Mouse (Mus musculus) stomach, embryonic 15.5 days (tissue): ENCODE results near the gene Cdc45. TPM values are rescaled to one million over a fixed set of nuclear protein-coding genes. Genes with fewer than 3 reads are reported as not detected.
A peak's percentile ranks its signal among the peaks of the same experiment; 100 is the strongest.

ENCODE experiments used
- ATAC-seq: fragments of 200-750 bp; cut with Nextera tagmentation; 2 replicates; pipeline ENCODE4 v1.8.0; 2017; ENCODE audit warnings: low read depth, moderate number of reproducible peaks, moderate TSS enrichment; ENCODE audit not compliant: insufficient read depth, low FRiP score
- H3K27ac ChIP-seq: fragments of 300-500 bp; sonication (generic); 2 replicates; pipeline ENCODE4 v1.5.1; 2015; ENCODE audit warnings: mild to moderate bottlenecking, inconsistent platforms
- H3K27me3 ChIP-seq: fragments of 300-500 bp; sonication (generic); replicated peaks from 2 replicates; pipeline ENCODE4 v1.6.1; 2015; ENCODE audit warnings: inconsistent platforms
- H3K36me3 ChIP-seq: fragments of 300-500 bp; sonication (generic); 2 replicates; pipeline ENCODE4 v1.6.1; 2015; ENCODE audit warnings: inconsistent platforms
- H3K4me1 ChIP-seq: fragments of 300-500 bp; sonication (generic); 2 replicates; pipeline ENCODE4 v1.6.1; 2015; ENCODE audit warnings: inconsistent platforms
- H3K4me2 ChIP-seq: fragments of 300-500 bp; sonication (generic); 2 replicates; pipeline ENCODE4 v1.6.1; 2015; ENCODE audit warnings: mild to moderate bottlenecking, inconsistent platforms
- H3K4me3 ChIP-seq: fragments of 300-500 bp; sonication (generic); replicated peaks from 2 replicates; pipeline ENCODE4 v1.5.1; 2015; ENCODE audit warnings: inconsistent platforms
- H3K9ac ChIP-seq: fragments of 300-500 bp; sonication (generic); 2 replicates; pipeline ENCODE4 v1.6.1; 2015; ENCODE audit warnings: inconsistent platforms
- H3K9me3 ChIP-seq: fragments of 300-500 bp; sonication (generic); 2 replicates; pipeline ENCODE4 v1.6.1; 2016; ENCODE audit warnings: inconsistent platforms
- WGBS: fragments of 180-500 bp; shearing (Covaris S2); methylation state at CpG from one replicate; pipeline ENCODE4 v1.1.7; 2015; 5-methylcytosine and 5-hydroxymethylcytosine counted together
- polyA plus RNA-seq: library from polyadenylated mRNA; unstranded; fragments of >200 nt; fragmentation: Nextera tagmentation; extraction: Ambion mirVana; gene quantifications from 2 replicates; pipeline ENCODE4 v1.2.1, GENCODE M21; 2015

Gene Cdc45
- polyA plus RNA-seq, 1 experiment from 2014 or later, result 39.6 TPM

DNA sequence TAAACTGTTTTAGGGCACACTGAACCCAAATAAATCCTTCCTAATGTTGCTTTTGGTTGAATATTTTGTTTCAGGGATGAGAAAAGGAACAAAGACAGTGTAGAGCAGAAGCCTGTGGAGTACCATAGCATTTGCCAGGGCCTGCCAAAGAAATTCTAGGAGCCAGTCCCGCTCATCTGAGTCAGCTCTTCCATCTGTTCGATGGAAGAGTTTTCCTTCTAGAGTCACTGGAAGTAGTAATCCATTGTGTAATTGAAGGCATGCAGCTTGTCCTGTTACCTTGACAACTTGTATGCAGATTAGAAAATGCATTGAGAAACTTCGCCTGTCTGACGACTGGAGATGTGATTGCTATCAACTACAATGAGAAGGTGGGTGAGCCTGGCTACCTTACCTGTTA is 11.1 kb upstream of the Cdc45 start:
- ATAC-seq, result no peak
- Histone ChIP-seq H3K9ac (no peak overlapping the region), H3K36me3 (peaks cover 78% of the 10 kb centered on the region), H3K27me3 (no peaks in the 10 kb centered on the region), H3K4me2 (no peak overlapping the region), H3K4me1 (no peaks in the 10 kb centered on the region), H3K9me3 (no peaks in the 10 kb centered on the region), H3K27ac (no peak overlapping the region), H3K4me3 (no peak overlapping the region)
- 83% methylated on average over 4 of the region's 4 CpGs for WGBS

DNA sequence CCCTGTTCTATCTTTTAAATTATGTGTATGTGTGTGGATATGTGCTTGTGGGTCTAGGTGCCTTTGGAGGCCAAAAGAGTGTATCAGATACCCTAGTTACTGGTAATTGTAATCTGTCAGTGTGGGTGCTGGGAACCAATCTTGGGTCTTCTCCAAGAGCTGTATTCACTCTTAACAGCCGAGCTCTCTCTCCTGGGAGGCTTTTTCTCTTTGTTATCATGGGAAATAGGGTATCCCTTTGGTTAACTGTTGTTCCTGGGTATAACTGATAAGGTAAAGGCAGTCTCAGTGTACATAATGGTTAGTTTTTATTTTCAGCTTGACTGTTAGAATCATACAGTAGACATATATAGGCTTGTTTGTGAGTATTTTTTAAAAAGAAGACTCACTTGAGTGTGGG is 10.6 kb upstream of the Cdc45 start:
- no peaks in the 10 kb centered on the region for H3K27me3 ChIP-seq
- peaks cover 77% of the 10 kb centered on the region for H3K36me3 ChIP-seq
- no peak overlapping the region for H3K4me3 ChIP-seq
- ATAC-seq, result no peak
- H3K4me2 ChIP-seq, result no peak overlapping the region
- no peaks in the 10 kb centered on the region for H3K4me1 ChIP-seq
- H3K9me3 ChIP-seq, result no peaks in the 10 kb centered on the region
- no peak overlapping the region for H3K9ac ChIP-seq
- H3K27ac ChIP-seq, result no peak overlapping the region
- WGBS, result 79% methylated on average over 1 of the region's 1 CpGs

DNA sequence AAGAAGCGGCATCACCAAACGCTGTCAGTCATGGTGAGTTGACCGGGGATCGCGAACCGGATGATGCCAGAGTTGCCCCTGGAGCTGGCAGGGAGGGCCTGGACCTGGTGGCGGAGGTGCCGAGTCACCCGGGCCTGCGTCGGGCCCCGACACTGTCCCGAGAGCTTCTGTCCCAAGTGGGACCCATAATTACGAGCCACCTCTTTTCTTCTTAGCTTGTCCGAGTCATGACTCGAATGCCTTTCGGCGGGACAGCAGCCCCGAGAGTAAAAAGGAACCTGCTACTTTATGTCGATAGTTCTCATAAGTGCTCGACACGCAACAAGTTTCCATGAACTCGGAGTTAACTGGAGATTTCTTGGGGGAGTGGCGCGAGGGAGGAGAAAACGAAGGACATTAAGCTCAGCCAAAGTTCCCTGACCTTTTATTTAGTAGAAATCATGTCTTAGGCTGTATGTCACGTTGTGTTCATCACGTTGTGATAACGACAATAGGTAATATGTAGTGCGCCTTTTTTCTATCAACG is 661 bp upstream of the Cdc45 start:
- peaks cover 16% of the 10 kb centered on the region for H3K4me1 ChIP-seq
- 0 out of 2 replicates have a peak, but pooled peaks have one; percentile 8 for ATAC-seq
- 1% methylated on average over 31 of the region's 31 CpGs for WGBS
- peak overlapping the region; percentile 88 for H3K4me2 ChIP-seq
- no peaks in the 10 kb centered on the region for H3K9me3 ChIP-seq
- peak overlapping the region; percentile 87 for H3K9ac ChIP-seq
- H3K27me3 ChIP-seq, result no peaks in the 10 kb centered on the region
- peak overlapping the region; percentile 64 for H3K4me3 ChIP-seq
- H3K27ac ChIP-seq, result peak overlapping the region; percentile 70
- peaks cover 25% of the 10 kb centered on the region for H3K36me3 ChIP-seq

DNA sequence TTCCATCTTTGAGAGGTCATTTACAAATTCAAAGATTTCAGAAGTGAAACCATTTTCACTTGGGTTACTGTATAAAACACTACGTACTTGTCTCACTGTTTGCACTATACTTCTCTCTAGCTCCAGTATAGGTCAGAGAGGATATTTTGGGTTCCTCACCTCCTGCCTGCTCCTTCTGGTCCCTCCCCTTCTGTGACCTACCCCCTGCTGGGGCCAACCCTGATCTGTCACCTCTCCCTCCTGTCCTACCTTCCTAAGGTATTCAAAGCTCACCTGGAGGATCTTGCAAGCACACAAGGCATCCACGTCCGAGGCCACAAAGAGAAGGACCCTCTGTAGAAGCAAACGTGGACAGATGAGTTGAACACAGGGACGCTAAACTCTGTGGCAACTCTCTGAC is 755 bp downstream of the Cdc45 start:
- H3K4me3 ChIP-seq, result peak overlapping the region; percentile 64
- 4% methylated on average over 5 of the region's 5 CpGs for whole genome bisulfite sequencing
- H3K27me3 ChIP-seq, result no peaks in the 10 kb centered on the region
- H3K9ac ChIP-seq, result peak overlapping the region; percentile 55
- peaks cover 16% of the 10 kb centered on the region for H3K4me1 ChIP-seq
- H3K4me2 ChIP-seq, result peak overlapping the region; percentile 88
- ATAC-seq, result peak; percentile 24; the same call in 1 of the 2 replicates
- H3K9me3 ChIP-seq, result no peaks in the 10 kb centered on the region
- peaks cover 21% of the 10 kb centered on the region for H3K36me3 ChIP-seq
- H3K27ac ChIP-seq, result peak overlapping the region; percentile 42; the same call in 1 of the 2 replicates

DNA sequence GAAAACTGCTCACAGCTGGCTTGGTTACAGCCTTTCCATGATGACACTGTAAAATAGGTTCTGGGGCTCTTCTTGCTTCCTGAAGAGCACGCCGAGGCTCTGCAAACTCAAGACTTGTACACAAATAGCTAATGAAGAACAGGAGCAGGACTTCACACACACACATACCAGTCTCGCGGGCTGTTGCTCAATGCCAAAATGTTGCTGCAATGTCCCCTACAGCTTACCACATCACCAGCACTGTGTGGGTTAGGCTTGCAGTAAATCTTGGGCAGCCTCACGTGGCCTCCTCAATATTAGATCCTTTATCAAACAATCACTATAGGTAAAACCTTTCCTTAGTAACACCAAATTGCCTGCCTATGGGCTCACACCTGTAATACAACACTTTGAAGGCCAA is 2.8 kb downstream of the Cdc45 start:
- WGBS, result 92% methylated on average over 5 of the region's 5 CpGs
- H3K4me1 ChIP-seq, result peaks cover 16% of the 10 kb centered on the region
- ATAC-seq, result no peak

DNA sequence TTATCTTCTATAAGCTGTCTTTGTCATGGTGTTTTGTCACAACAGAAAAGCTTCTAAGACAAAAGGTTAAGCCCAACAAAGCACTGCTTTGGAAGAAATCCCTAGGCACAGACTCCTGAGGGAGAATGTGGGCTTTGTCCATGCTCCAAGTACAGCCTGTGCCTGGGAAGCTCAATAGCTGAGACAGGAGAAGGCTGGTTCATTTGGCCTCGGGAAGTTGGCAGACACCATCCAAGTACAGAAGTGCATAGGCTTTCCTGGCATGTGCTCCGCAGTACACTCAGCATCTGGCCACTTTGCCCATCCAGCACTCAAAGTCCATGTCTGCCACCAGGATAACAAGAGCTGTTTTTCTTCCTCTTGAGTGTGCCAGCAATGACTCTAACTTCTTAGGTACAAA is 6.0 kb downstream of the Cdc45 start:
- Histone ChIP-seq H3K4me2 (no peak overlapping the region), H3K27me3 (no peaks in the 10 kb centered on the region), H3K27ac (no peak overlapping the region), H3K9ac (no peak overlapping the region), H3K36me3 (peaks cover 27% of the 10 kb centered on the region), H3K4me3 (no peak overlapping the region), H3K4me1 (0 out of 2 replicates have a peak, but pooled peaks cover 4% of the 10 kb centered on the region), H3K9me3 (no peaks in the 10 kb centered on the region)
- 96% methylated on average over 2 of the region's 2 CpGs for WGBS
- no peak for ATAC-seq

More for the DNA sequence above, 2.8 kb downstream of the Cdc45 start:
- Histone ChIP-seq H3K27ac (no peak overlapping the region), H3K4me3 (no peak overlapping the region), H3K9me3 (no peaks in the 10 kb centered on the region), H3K36me3 (peaks cover 23% of the 10 kb centered on the region), H3K9ac (no peak overlapping the region), H3K27me3 (no peaks in the 10 kb centered on the region), H3K4me2 (no peak overlapping the region)

DNA sequence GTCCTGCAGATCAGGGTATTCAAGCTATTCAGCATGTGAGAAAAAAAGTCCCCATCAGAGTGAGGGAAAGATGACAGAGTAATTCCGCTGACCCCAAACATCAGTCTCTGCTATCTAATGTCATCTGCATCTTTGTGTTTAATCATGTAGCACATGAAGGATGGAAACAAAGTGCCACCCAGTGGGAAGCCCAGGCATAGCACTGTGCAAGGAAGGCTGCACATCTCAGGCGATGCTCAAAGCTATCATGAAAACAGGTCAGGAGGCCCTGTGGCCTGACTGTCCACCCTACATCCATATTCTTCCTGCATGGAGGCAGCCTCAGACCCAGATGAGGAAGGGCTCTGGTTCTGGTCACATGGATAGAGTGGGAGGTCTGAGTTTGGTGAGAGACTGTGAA is 12.9 kb downstream of the Cdc45 start:
- H3K4me2 ChIP-seq, result no peak overlapping the region
- H3K4me1 ChIP-seq, result no peaks in the 10 kb centered on the region
- no peaks in the 10 kb centered on the region for H3K27me3 ChIP-seq
- ATAC-seq, result no peak
- no peaks in the 10 kb centered on the region for H3K9me3 ChIP-seq
- H3K9ac ChIP-seq, result no peak overlapping the region
- no peak overlapping the region for H3K27ac ChIP-seq
- 67% methylated on average over 2 of the region's 2 CpGs for WGBS
- H3K36me3 ChIP-seq, result peaks cover 32% of the 10 kb centered on the region
- H3K4me3 ChIP-seq, result no peak overlapping the region

DNA sequence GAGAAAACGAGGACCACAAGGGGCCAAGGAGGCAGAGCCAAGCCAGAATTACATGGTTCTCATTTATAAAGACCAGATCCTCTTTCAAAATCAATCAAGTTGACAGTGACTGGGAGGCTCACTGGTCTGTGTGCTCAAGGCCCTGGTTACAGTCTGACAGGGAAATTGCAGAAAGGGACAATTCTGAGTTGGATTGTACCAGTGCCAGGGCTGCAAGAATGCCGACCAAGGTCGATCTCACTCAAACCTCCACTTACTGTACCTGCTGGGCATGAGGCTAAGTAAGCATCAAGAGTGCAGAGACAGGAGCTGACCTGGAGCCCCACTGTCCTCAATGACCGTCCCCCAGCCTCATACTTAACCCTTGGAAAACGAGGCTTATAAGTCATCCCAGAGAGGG is 13.6 kb downstream of the Cdc45 start:
- peaks cover 37% of the 10 kb centered on the region for H3K36me3 ChIP-seq
- H3K27ac ChIP-seq, result no peak overlapping the region
- H3K9ac ChIP-seq, result no peak overlapping the region
- H3K4me1 ChIP-seq, result no peaks in the 10 kb centered on the region
- no peaks in the 10 kb centered on the region for H3K9me3 ChIP-seq
- H3K4me3 ChIP-seq, result no peak overlapping the region
- ATAC-seq, result no peak
- no peak overlapping the region for H3K4me2 ChIP-seq
- no peaks in the 10 kb centered on the region for H3K27me3 ChIP-seq
- 91% methylated on average over 5 of the region's 5 CpGs for WGBS

DNA sequence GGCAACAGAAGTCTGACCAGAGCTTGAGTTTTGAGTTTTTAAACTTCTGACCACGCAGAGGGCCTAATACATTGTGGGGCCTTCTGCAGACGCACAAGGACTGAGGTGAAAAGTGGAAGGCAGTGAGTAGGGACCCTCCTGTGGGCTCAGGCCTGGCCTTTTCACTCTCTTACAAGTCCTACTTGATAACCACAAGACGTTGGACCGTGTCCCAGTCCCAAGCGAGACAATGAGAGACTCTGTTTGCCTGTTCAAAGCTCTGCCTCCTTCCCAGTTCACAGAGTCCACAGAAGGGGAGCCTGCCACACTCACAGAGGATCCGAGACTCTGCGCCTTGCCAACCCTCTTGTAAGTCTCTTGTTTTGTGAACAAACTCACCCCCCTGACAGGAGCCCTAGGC is 15.1 kb downstream of the Cdc45 start:
- Histone ChIP-seq H3K9me3 (no peaks in the 10 kb centered on the region), H3K4me3 (no peak overlapping the region), H3K4me2 (no peak overlapping the region), H3K9ac (no peak overlapping the region), H3K36me3 (peaks cover 39% of the 10 kb centered on the region), H3K4me1 (no peaks in the 10 kb centered on the region), H3K27me3 (no peaks in the 10 kb centered on the region), H3K27ac (no peak overlapping the region)
- 86% methylated on average over 7 of the region's 7 CpGs for WGBS
- no peak for ATAC-seq

DNA sequence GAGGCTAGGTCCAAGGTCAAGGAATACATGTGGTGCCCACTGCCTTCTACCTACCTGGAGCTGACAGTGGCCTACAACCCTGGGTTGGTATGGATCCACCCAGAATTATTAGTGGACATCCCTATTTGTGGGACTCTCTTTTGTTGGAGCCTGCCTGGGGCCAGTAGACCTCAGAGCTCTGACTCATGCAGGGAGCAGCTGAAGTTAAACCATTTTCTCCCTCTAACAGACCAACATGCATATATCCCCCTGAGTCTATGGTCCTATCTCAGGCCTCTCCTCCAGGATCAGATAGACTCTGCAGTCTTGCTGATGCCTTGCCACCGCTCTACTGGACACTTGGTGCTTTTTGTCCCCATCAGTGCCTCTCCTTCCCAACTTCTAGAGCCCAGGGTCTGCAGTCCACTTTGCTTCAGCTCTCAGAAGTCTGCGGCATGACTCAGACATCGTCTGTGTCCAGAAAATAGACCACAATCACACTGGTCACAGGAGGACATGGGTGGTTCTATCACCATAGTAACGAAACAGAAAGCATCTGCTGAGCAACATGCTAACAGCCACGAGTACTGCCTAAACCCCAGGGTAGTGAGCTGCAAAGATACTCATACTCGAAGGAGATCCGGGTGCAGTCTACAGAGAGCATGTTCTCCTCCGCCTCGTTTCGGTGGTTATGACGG is 16.4 kb downstream of the Cdc45 start:
- no peak for ATAC-seq
- H3K4me3 ChIP-seq, result no peak overlapping the region
- peaks cover 31% of the 10 kb centered on the region for H3K36me3 ChIP-seq
- no peak overlapping the region for H3K9ac ChIP-seq
- H3K4me2 ChIP-seq, result no peak overlapping the region
- WGBS, result 93% methylated on average over 11 of the region's 11 CpGs
- H3K9me3 ChIP-seq, result no peaks in the 10 kb centered on the region
- H3K27me3 ChIP-seq, result no peaks in the 10 kb centered on the region
- H3K27ac ChIP-seq, result no peak overlapping the region
- H3K4me1 ChIP-seq, result no peaks in the 10 kb centered on the region

DNA sequence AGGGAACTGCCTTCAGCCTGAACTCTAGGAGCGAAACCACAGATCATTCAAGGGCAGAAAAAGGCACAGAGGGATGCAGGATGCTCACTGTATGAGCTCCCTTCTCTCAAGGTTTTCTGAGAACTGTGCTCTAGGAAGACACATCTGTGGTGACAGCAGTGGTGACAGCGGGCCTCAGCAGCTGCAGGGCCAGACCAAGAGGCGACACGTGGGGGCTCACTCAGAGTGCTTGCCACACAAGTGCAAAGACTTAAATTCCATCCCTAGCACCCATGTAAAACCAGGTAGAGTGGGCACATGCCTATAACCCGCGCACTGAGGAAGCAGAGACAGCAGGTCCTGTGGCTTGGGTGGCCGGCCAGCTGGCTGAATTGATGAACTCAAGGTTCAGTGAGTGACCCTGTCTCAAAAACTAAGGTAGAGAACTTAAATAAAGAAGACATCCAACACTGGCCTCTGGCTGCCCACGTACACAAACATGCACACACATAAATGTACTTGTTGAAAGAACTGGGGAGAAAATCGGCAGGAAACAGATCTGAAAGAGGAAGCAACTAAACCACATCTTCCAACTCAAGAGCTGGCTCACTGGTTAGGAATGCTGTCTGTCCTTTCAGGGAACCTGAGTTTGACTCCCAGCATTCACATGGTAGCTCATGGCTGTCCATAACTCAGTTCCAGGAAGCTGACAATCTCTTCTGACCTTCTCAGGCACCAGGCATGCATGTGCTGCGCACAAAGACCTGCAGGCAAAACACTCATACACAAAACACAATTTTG is 23.0 kb downstream of the Cdc45 start:
- no peak overlapping the region for H3K27ac ChIP-seq
- no peaks in the 10 kb centered on the region for H3K27me3 ChIP-seq
- no peaks in the 10 kb centered on the region for H3K9me3 ChIP-seq
- no peak overlapping the region for H3K9ac ChIP-seq
- 85% methylated on average over 10 of the region's 10 CpGs for WGBS
- H3K4me3 ChIP-seq, result no peak overlapping the region
- H3K36me3 ChIP-seq, result peaks cover 19% of the 10 kb centered on the region
- no peaks in the 10 kb centered on the region for H3K4me1 ChIP-seq
- H3K4me2 ChIP-seq, result no peak overlapping the region
- no peak for ATAC-seq

DNA sequence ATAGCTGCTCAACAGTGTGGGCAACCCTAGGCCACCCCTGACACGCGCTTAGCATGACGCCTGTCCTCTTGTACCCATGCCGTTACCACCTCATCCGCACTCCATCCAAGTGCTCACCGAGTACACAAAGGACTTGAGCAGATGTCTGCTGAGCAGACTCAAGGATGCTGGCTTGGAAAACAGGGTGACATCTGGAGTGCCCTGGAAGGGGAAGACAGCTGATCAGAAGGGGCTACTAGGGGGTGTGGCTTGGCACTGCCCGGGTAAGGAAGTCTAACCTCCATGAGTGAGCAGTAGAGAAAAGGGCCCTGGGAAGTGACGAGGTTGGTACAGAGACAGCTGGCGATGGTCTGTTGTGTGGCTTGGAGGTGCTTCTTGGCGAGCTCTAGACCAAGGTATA is 25.1 kb downstream of the Cdc45 start:
- Histone ChIP-seq H3K36me3 (peaks cover 17% of the 10 kb centered on the region; the same call in 1 of the 2 replicates), H3K4me1 (no peaks in the 10 kb centered on the region), H3K27me3 (no peaks in the 10 kb centered on the region), H3K27ac (no peak overlapping the region), H3K4me3 (no peak overlapping the region), H3K4me2 (no peak overlapping the region), H3K9ac (no peak overlapping the region), H3K9me3 (no peaks in the 10 kb centered on the region)
- no peak for ATAC-seq
- WGBS, result 94% methylated on average over 10 of the region's 10 CpGs
